Mouse (Mus musculus) urinary bladder, postnatal 10 days (tissue): Measurements from ENCODE around the gene Mrpl38.

Experiments used
- DNase-seq: peaks from one replicate; pipeline ENCODE4 v3.0.0; 2022; ENCODE audit warnings: low spot score

Mrpl38 gene

GRCm38 (mm10) chr11:116138468-116139138 lies at the start of gene Mrpl38:
Gene Mrpl38, minus strand, starts transcription at chr11:116138868.
- DNase-seq = peak; percentile 63

- no peak for DNase-seq
Observed at GRCm38 (mm10) chr11:116187226-116187930, 48.7 kb upstream of the Mrpl38 start.

- DNase-seq = no peak
Observed at GRCm38 (mm10) chr11:116186360-116186759, 47.7 kb upstream of the Mrpl38 start.

GRCm38 (mm10) chr11:116185836-116186235 lies 47.2 kb upstream of the Mrpl38 start:
- no peak for DNase-seq

- DNase-seq = no peak
Observed at GRCm38 (mm10) chr11:116178411-116179121, 39.9 kb upstream of the Mrpl38 start.

- DNase-seq = no peak
Observed at GRCm38 (mm10) chr11:116176010-116176409, 37.3 kb upstream of the Mrpl38 start.

- no peak for DNase-seq
Observed at GRCm38 (mm10) chr11:116174775-116175448, 36.2 kb upstream of the Mrpl38 start.

- DNase-seq = no peak
Observed at GRCm38 (mm10) chr11:116171959-116172358, 33.3 kb upstream of the Mrpl38 start.

GRCm38 (mm10) chr11:116170003-116170800 lies 31.5 kb upstream of the Mrpl38 start:
- no peak for DNase-seq

- no peak for DNase-seq
Observed at GRCm38 (mm10) chr11:116169214-116169613, 30.5 kb upstream of the Mrpl38 start.

- peak; percentile 76 for DNase-seq
Observed at GRCm38 (mm10) chr11:116167884-116168439, 29.3 kb upstream of the Mrpl38 start, which contains the start of gene Fbf1. Gene Fbf1, minus strand, starts transcription at chr11:116168166.

GRCm38 (mm10) chr11:116167232-116167631 lies 28.6 kb upstream of the Mrpl38 start:
- DNase-seq = no peak

- DNase-seq = no peak
Observed at GRCm38 (mm10) chr11:116163002-116163401, 24.3 kb upstream of the Mrpl38 start.

GRCm38 (mm10) chr11:116162146-116162545 lies 23.5 kb upstream of the Mrpl38 start:
- no peak for DNase-seq

- no peak for DNase-seq
Observed at GRCm38 (mm10) chr11:116161312-116161711, 22.6 kb upstream of the Mrpl38 start.

GRCm38 (mm10) chr11:116150960-116151359 lies 12.3 kb upstream of the Mrpl38 start:
- DNase-seq = no peak

GRCm38 (mm10) chr11:116149341-116149740 lies 10.7 kb upstream of the Mrpl38 start:
- DNase-seq = no peak

GRCm38 (mm10) chr11:116148761-116149221 lies 10.1 kb upstream of the Mrpl38 start:
- DNase-seq = no peak

- DNase-seq = no peak
Observed at GRCm38 (mm10) chr11:116146294-116146985, 7.8 kb upstream of the Mrpl38 start.
